Mouse (Mus musculus): Measurements from ENCODE around the gene Fkbpl. TPM values are rescaled to one million over a fixed set of nuclear protein-coding genes. Genes with fewer than 3 reads are reported as not detected.

Fkbpl gene
- polyA plus RNA-seq, 1 experiment from 2014 or later, result 18.1 TPM

DNA sequence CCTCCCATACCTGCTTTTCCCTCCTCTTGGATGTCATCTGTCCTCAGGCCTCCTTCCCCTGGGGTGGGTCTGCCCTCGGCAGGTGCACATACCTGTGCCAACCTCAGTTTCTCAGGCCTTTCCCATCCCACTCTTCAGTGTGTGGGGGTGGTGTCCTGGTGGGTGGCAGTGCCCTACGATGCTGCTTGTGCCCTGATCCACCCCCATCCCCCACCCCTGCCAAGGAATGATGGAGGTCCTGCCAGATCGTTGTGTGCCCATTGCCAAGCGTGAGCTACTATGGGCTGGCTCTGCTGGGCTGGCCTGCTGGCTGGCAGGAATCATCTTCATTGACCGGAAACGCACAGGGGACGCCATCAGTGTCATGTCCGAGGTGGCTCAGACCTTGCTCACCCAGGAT, 33.5 kb upstream of the Fkbpl start:
- no peak overlapping the region for H3K9ac ChIP-seq (replicated peaks)
- ATAC-seq (ENCODE audit: low FRiP score, low read depth), result no peak
- no peak overlapping the region for H3K4me3 ChIP-seq
- no peak overlapping the region for H3K27ac ChIP-seq (replicated peaks)
- H3K27me3 ChIP-seq, result no peaks in the 10 kb centered on the region
- H3K4me2 ChIP-seq (replicated peaks), result no peak overlapping the region
- peaks cover 58% of the 10 kb centered on the region for H3K36me3 ChIP-seq
- H3K4me1 ChIP-seq, result peaks cover 27% of the 10 kb centered on the region
- 95% methylated on average over 8 of the region's 8 CpGs for WGBS
- no peaks in the 10 kb centered on the region for H3K9me3 ChIP-seq

DNA sequence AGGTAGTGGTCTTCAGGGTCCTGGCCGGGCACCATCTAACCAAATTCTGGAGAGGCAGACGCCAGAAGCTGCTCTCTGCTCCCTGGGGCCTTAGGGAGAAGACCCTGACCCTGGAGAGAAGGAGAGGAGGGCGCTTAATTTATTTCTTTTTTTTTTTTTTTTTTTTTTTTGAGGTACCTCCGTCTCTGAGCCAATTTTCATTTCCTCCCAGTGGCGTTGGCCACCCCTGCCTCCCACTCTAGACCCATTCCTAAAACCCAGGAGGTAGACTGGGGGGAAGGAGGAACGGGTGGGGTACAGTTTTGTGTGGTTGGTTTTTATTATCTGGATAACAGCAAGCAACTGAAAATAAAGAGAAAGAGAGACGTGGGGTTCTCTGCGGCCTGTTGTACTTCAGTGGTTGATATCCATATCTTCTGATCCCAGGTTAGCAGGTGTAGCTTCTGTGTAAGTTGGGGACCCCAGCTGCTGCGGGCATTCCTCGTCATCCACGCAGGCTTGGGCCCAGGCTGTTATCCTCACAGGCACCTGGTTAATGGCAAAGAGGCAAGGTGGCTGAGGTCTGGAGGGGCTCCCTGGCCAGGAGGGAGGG, 31.4 kb upstream of the Fkbpl start:
- no peak overlapping the region for H3K4me3 ChIP-seq
- no peaks in the 10 kb centered on the region for H3K27me3 ChIP-seq
- no peak for ATAC-seq (ENCODE audit: low FRiP score, low read depth)
- peaks cover 71% of the 10 kb centered on the region for H3K36me3 ChIP-seq
- H3K4me2 ChIP-seq (replicated peaks), result no peak overlapping the region
- H3K27ac ChIP-seq (replicated peaks), result no peak overlapping the region
- no peak overlapping the region for H3K9ac ChIP-seq (replicated peaks)
- peaks cover 7% of the 10 kb centered on the region; the same call in 1 of the 2 replicates for H3K4me1 ChIP-seq
- WGBS, result 92% methylated on average over 10 of the region's 11 CpGs
- no peaks in the 10 kb centered on the region for H3K9me3 ChIP-seq

DNA sequence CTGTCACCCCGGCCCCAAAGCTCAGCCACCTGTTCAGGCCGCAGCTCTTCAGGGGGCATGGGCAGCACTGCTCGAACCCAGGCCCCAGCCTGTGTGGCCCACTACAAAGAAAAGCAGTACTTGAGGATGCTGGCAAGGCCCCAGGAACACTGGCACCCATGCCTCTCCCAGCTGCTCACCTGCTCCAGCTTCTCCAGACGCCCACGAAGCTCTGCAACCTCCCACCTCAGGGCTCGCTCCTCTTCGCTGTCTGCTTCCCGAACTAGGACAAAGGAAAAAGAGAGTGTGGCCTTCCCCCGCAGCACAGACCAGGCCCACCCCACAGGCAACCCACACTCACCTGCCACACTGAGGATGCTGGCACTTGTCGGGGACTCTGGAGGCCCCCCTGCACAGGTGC, 30.7 kb upstream of the Fkbpl start:
- H3K9me3 ChIP-seq, result no peaks in the 10 kb centered on the region
- H3K27me3 ChIP-seq, result no peaks in the 10 kb centered on the region
- peaks cover 71% of the 10 kb centered on the region for H3K36me3 ChIP-seq
- ATAC-seq (ENCODE audit: low FRiP score, low read depth), result no peak
- no peak overlapping the region for H3K4me3 ChIP-seq
- H3K9ac ChIP-seq (replicated peaks), result no peak overlapping the region
- H3K4me1 ChIP-seq, result 0 out of 2 replicates have a peak, but pooled peaks cover under 1% of the 10 kb centered on the region
- H3K27ac ChIP-seq (replicated peaks), result 0 out of 2 replicates have a peak overlapping the region, but pooled peaks have one; percentile 25
- no peak overlapping the region for H3K4me2 ChIP-seq (replicated peaks)
- WGBS, result 90% methylated on average over 10 of the region's 10 CpGs

DNA sequence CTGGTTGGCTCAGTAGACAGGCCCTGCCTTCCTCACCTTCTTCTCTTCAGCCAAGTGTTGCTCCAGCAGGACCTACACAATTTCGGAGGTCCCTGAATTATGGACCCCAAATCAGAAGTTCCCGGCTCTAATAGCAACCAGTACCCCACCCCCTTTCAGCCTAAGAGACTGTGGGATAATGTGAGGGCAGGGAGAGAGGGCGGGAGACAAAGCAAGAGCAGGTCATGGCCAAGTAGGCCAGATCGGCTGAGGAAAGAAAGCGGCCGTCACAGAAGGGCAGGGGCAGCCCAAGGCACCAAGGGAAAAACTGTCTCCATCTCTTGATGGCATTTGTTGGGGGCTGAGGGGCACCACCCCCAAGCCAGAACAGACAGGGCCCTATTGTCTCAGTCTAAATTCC, 28.7 kb upstream of the Fkbpl start, which contains the start of gene Egfl8:
Gene Egfl8 (minus strand): TSS at position 101 of the 400 bp plus-strand sequence.
- Histone ChIP-seq H3K36me3 (peaks cover 69% of the 10 kb centered on the region), H3K9ac (replicated peaks) (0 out of 2 replicates have a peak within 1 kb of the TSS, but pooled peaks have one; percentile 31), H3K4me3 (no peak within 1 kb of the TSS), H3K27me3 (no peaks in the 10 kb centered on the region), H3K4me2 (replicated peaks) (no peak within 1 kb of the TSS), H3K27ac (replicated peaks) (peak within 1 kb of the TSS; percentile 27; the same call in 1 of the 2 replicates), H3K4me1 (no peaks in the 10 kb centered on the region), H3K9me3 (no peaks in the 10 kb centered on the region)
- no peak for ATAC-seq (ENCODE audit: low FRiP score, low read depth)
- 66% methylated on average over 6 of the region's 6 CpGs for WGBS

DNA sequence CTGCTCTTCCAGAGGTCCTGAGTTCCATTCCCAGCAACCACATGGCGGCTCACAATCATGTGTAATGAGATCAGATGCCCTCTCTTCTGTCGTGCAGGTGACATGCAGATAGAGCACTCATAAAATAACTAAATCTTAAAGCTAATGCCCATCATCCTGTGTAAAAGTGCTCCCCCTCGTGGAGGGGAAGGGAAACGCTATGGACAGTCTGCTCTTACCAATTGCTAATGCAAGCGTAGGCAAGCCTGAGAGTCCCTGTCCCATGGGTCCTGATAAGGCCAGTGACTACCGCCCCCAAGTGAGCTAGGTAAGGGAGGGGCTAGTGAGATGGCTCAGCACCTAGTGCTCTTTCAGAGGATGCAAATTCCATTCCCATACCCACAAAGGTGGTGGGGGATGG, 25.6 kb upstream of the Fkbpl start:
- peaks cover 59% of the 10 kb centered on the region for H3K36me3 ChIP-seq
- WGBS, result 20% methylated on average over 6 of the region's 6 CpGs
- ATAC-seq (ENCODE audit: low FRiP score, low read depth), result no peak

DNA sequence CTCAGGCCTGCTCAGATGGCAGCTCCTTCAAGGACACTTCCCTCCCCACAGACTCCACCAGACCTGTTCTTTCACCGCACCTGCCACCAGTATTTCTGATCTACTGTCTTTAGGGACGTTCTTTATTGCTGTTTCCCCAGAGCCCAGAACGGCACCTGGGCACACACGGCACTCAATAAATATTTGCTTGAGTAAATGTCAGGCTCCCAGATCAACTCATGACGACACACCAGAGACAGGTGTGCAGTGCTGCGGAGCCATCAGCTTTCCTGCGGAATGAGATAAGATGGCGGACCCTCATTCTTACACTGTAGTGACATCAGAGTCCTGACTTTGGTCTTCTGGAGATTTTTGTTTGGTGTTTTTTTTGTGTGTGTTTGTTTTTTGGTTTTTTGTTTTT, 23.6 kb upstream of the Fkbpl start:
- Histone ChIP-seq H3K27me3 (no peaks in the 10 kb centered on the region), H3K9me3 (no peaks in the 10 kb centered on the region), H3K4me3 (no peak overlapping the region), H3K4me2 (replicated peaks) (no peak overlapping the region), H3K4me1 (peaks cover 1% of the 10 kb centered on the region), H3K9ac (replicated peaks) (no peak overlapping the region), H3K36me3 (peaks cover 48% of the 10 kb centered on the region), H3K27ac (replicated peaks) (no peak overlapping the region)
- 92% methylated on average over 8 of the region's 8 CpGs for WGBS
- no peak for ATAC-seq (ENCODE audit: low FRiP score, low read depth)

More for the DNA sequence above, 25.6 kb upstream of the Fkbpl start:
- H3K27me3 ChIP-seq, result no peaks in the 10 kb centered on the region
- no peak overlapping the region for H3K4me2 ChIP-seq (replicated peaks)
- no peaks in the 10 kb centered on the region for H3K4me1 ChIP-seq
- H3K9me3 ChIP-seq, result no peaks in the 10 kb centered on the region
- no peak overlapping the region for H3K9ac ChIP-seq (replicated peaks)
- no peak overlapping the region for H3K4me3 ChIP-seq
- no peak overlapping the region for H3K27ac ChIP-seq (replicated peaks)

DNA sequence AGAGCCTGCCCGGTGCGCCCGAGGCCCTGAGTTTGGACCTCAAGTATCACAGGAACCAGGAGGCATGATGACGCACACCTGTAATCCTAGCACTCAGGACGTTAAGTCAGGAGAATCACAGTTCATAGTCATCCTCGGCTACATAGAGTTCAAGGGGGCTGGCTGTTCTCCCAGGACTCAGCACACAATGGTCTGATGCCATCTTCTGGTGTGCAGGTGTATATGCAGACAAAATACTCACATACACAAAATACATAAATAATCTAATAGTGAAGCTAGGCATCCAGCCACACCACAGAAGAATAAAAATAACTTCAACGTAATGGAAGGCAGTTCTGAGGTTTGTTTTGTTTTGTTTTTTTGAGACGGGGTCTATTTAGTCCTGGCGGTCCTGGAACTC, 21.4 kb upstream of the Fkbpl start:
- Histone ChIP-seq H3K4me3 (no peak overlapping the region), H3K36me3 (peaks cover 31% of the 10 kb centered on the region)
- 91% methylated on average over 9 of the region's 9 CpGs for whole genome bisulfite sequencing

DNA sequence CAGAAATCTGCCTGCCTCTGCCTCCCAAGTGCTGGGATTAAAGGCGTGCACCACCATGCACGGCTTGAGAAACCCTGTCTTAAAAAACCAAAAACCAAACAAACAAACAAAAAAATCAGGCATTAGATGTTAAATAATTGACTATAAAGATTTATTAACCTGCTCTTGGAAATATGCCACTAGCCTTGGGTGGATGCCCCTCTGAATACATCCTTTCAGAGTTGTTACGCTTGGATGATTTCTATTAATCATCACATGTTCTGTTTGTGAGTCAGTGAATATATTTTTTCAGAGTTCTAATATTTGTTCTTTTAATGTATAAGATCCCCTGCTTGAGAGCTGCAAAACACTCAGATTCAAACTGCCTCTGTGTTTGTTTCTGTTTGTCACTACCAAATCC, 19.6 kb upstream of the Fkbpl start:
- no peak overlapping the region for H3K4me3 ChIP-seq
- WGBS, result 97% methylated on average over 3 of the region's 3 CpGs
- H3K27ac ChIP-seq (replicated peaks), result no peak overlapping the region
- H3K27me3 ChIP-seq, result peaks cover 4% of the 10 kb centered on the region
- H3K4me1 ChIP-seq, result peaks cover 31% of the 10 kb centered on the region
- ATAC-seq (ENCODE audit: low FRiP score, low read depth), result no peak
- H3K36me3 ChIP-seq, result peaks cover 27% of the 10 kb centered on the region
- no peak overlapping the region for H3K4me2 ChIP-seq (replicated peaks)
- no peaks in the 10 kb centered on the region for H3K9me3 ChIP-seq
- no peak overlapping the region for H3K9ac ChIP-seq (replicated peaks)

More for the DNA sequence above, 21.4 kb upstream of the Fkbpl start:
- no peak overlapping the region for H3K4me2 ChIP-seq (replicated peaks)
- H3K27me3 ChIP-seq, result no peaks in the 10 kb centered on the region
- H3K27ac ChIP-seq (replicated peaks), result no peak overlapping the region
- H3K9ac ChIP-seq (replicated peaks), result no peak overlapping the region
- H3K4me1 ChIP-seq, result peaks cover 13% of the 10 kb centered on the region
- no peak for ATAC-seq (ENCODE audit: low FRiP score, low read depth)
- no peaks in the 10 kb centered on the region for H3K9me3 ChIP-seq

DNA sequence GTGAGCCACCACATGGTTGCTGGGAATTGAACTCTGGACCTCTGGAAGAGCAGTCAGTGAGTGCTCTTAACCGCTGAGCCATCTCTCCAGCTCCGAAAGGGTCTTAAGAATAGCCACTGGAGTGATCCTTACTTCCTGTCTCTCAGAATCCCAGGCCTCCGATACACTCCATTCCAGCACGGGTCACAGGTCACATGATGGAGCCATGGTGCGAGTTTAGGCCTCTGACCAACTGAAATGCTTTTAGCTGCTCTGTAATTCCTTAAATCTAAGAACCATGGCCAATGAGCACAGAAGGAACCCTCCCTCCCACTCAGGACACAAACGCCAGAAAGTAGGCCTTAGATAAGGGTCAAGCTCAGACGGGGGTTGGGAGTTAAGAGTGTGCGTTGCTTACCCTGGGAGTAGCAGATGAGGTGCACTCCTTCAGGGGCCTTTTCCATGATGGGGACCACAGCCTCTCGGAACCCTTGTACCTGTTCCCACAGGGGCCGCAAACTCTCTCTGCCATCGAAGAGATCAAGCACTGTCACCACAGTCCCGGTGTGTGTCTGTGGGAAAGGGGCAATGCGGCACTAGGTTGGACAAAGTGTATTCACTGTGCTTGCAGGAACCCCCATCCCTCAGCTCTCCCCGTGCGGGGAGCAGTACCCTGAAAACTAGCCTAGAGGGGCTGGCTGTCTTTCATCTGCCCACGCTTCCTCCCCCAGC, 18.3 kb upstream of the Fkbpl start:
- Histone ChIP-seq H3K27ac (replicated peaks) (peak overlapping the region; percentile 88), H3K36me3 (peaks cover 22% of the 10 kb centered on the region), H3K4me3 (peak overlapping the region; percentile 58), H3K9ac (replicated peaks) (peak overlapping the region; percentile 68), H3K4me1 (peaks cover 44% of the 10 kb centered on the region), H3K9me3 (no peaks in the 10 kb centered on the region), H3K4me2 (replicated peaks) (peak overlapping the region; percentile 91), H3K27me3 (peaks cover 16% of the 10 kb centered on the region)
- ATAC-seq (ENCODE audit: low FRiP score, low read depth), result no peak
- 52% methylated on average over 16 of the region's 16 CpGs for WGBS

DNA sequence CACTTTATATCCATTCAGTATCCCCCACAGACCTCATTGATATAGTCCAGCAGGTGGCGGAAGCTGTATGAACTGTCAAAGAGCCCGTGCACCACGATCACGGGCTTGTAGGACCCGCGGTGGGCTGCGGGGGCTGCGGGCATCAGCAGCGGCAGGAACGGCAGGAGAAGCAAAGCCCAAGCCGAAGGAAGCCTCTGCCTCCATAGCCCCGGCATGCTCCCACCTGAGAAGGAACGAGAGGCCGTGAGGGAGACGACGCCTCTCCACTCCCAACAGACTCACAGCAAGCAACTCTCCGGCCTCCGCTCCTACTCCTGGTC, 17.8 kb upstream of the Fkbpl start:
- WGBS, result under 1% methylated on average over 18 of the region's 18 CpGs
- Histone ChIP-seq H3K9me3 (no peaks in the 10 kb centered on the region), H3K4me2 (replicated peaks) (peak overlapping the region; percentile 91), H3K27ac (replicated peaks) (peak overlapping the region; percentile 88), H3K27me3 (peaks cover 22% of the 10 kb centered on the region), H3K36me3 (peaks cover 18% of the 10 kb centered on the region), H3K4me1 (peaks cover 49% of the 10 kb centered on the region), H3K9ac (replicated peaks) (peak overlapping the region; percentile 68), H3K4me3 (peak overlapping the region; percentile 58)
- peak; percentile 17; the same call in 1 of the 2 replicates for ATAC-seq (ENCODE audit: low FRiP score, low read depth)

DNA sequence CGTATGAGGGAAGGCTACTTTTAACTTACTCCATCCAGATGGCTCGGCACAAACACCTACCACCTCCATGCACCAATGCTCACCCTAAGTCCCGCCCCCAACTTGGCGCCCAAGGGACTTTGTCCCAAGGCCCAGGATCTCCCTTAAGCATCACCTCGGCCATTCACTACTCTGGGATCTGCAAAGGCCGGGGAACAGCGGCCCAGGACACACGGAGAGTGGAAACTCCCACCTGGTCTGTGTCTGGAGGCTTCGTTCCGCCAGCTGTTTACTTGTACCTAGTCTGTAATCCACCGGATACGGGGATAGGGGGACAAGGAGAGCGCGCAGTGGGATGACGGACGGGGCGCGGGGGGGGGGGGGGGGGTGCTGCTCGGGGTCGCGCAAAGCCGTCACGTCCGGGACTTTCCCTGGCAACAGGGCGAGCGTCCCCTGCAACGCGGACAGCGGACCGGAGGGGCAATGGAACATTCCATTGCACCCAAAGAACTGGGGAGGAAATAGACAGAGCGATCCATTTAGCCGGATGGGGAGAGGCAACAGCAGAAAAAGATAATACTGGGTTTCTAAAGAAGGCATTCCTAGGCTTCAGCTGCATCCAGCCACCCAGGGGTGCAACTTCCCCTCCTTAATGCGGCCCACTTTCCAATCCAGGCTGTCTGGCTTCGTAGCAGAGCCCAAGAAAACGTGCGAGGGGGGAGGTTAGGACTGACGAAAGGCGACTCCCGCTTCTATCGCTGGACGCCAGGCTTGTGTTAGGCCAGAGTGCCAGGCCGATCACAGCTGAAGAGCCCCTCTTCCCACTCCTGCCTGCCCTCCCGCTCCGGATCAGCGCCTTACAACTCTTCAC, 17.2 kb upstream of the Fkbpl start:
- ATAC-seq (ENCODE audit: low FRiP score, low read depth), result peak; percentile 63
- H3K4me1 ChIP-seq, result peaks cover 55% of the 10 kb centered on the region
- 0% methylated on average over 43 of the region's 45 CpGs for WGBS
- peaks cover 12% of the 10 kb centered on the region for H3K36me3 ChIP-seq
- H3K9me3 ChIP-seq, result no peaks in the 10 kb centered on the region
- H3K4me3 ChIP-seq, result peak overlapping the region; percentile 58
- peak overlapping the region; percentile 88 for H3K27ac ChIP-seq (replicated peaks)
- peak overlapping the region; percentile 91 for H3K4me2 ChIP-seq (replicated peaks)
- peaks cover 27% of the 10 kb centered on the region for H3K27me3 ChIP-seq
- peak overlapping the region; percentile 68 for H3K9ac ChIP-seq (replicated peaks)

Measured in midbrain, embryonic 12.5 days (tissue).